Mouse (Mus musculus) bone marrow, adult 2 months (tissue): ENCODE measurements at regions not wholly inside any gene's neighbourhood (a gene's known extent, or its start where the extent isn't known, plus 50 kb on each side); places are given as distances from the start of the nearest gene placed in this dataset.

ENCODE experiments used
- H3K27ac ChIP-seq: fragments of 200-500 bp; 2 replicates; pipeline ENCODE4 v1.5.1; 2012; ENCODE audit warnings: low read depth, mild to moderate bottlenecking, control low read depth, inconsistent platforms, low read length; ENCODE audit not compliant: control insufficient read depth, poor library complexity, insufficient read depth
- H3K4me1 ChIP-seq: fragments of 200-500 bp; 2 replicates; pipeline ENCODE4 v1.6.1; 2011; ENCODE audit warnings: low read length; ENCODE audit not compliant: control insufficient read depth, insufficient read depth
- H3K4me3 ChIP-seq: fragments of 200-500 bp; replicated peaks from 2 replicates; pipeline ENCODE3; 2011; ENCODE audit warnings: mild to moderate bottlenecking, low read depth, low read length, control low read depth; ENCODE audit not compliant: control insufficient read depth
- CTCF ChIP-seq: fragments of 200-500 bp; IDR thresholded peaks from 2 replicates; pipeline ENCODE4 v1.5.1; 2011; ENCODE audit warnings: low read length, control low read depth; ENCODE audit not compliant: control insufficient read depth, insufficient read depth
- POLR2A ChIP-seq: fragments of 200-500 bp; IDR thresholded peaks from 2 replicates; pipeline ENCODE4 v1.6.1; 2011; ENCODE audit warnings: low read depth, mild to moderate bottlenecking, control low read depth, low read length, borderline replicate concordance; ENCODE audit not compliant: control insufficient read depth
- WGBS: fragments of 180-500 bp; shearing (Covaris S2); methylation state at CpG from one replicate; pipeline ENCODE4 v1.1.7; 2018; 5-methylcytosine and 5-hydroxymethylcytosine counted together

GRCm38 (mm10) chr1:61084732-61085131, 107.0 kb downstream of the Icos start:
- Histone ChIP-seq H3K27ac (no peak overlapping the region), H3K4me1 (no peaks in the 10 kb centered on the region), H3K4me3 (no peak overlapping the region)
- no peak for TF ChIP-seq POLR2A
- TF ChIP-seq CTCF: no peak

- no peak overlapping the region for H3K27ac ChIP-seq
- H3K4me3 ChIP-seq: no peak overlapping the region
- H3K4me1 ChIP-seq: no peaks in the 10 kb centered on the region
- 68% methylated on average over 5 of the region's 5 CpGs for WGBS
- TF ChIP-seq CTCF: no peak
- no peak for TF ChIP-seq POLR2A
These were observed 109.1 kb downstream of the Icos start for GRCm38 (mm10) chr1:61086811-61087210.

GRCm38 (mm10) chr1:61090801-61091200, 113.1 kb downstream of the Icos start:
- no peak for TF ChIP-seq POLR2A
- TF ChIP-seq CTCF: no peak
- Histone ChIP-seq H3K4me1 (no peaks in the 10 kb centered on the region), H3K27ac (no peak overlapping the region), H3K4me3 (no peak overlapping the region)
- 70% methylated on average over 1 of the region's 1 CpGs for WGBS

GRCm38 (mm10) chr1:61095481-61096165, 117.9 kb downstream of the Icos start:
- H3K27ac ChIP-seq: no peak overlapping the region
- H3K4me3 ChIP-seq: no peak overlapping the region
- TF ChIP-seq CTCF: no peak
- TF ChIP-seq POLR2A: no peak
- H3K4me1 ChIP-seq: no peaks in the 10 kb centered on the region

- H3K4me3 ChIP-seq: no peak overlapping the region
- 61% methylated on average over 5 of the region's 5 CpGs for WGBS
- no peak for TF ChIP-seq POLR2A
- no peak for TF ChIP-seq CTCF
- no peaks in the 10 kb centered on the region for H3K4me1 ChIP-seq
- H3K27ac ChIP-seq: no peak overlapping the region
These were observed 121.6 kb downstream of the Icos start for GRCm38 (mm10) chr1:61099341-61099740.

GRCm38 (mm10) chr1:61101679-61102078, 124.0 kb downstream of the Icos start:
- TF ChIP-seq POLR2A (no peak), CTCF (no peak)
- 41% methylated on average over 4 of the region's 4 CpGs for WGBS
- H3K27ac ChIP-seq: no peak overlapping the region
- no peak overlapping the region for H3K4me3 ChIP-seq
- no peaks in the 10 kb centered on the region for H3K4me1 ChIP-seq

- Histone ChIP-seq H3K4me3 (no peak overlapping the region), H3K27ac (no peak overlapping the region), H3K4me1 (no peaks in the 10 kb centered on the region)
- TF ChIP-seq POLR2A (no peak), CTCF (no peak)
- 42% methylated on average over 5 of the region's 5 CpGs for WGBS
These were observed 124.6 kb downstream of the Icos start for GRCm38 (mm10) chr1:61102346-61102745.

GRCm38 (mm10) chr1:61103581-61103980, 125.9 kb downstream of the Icos start:
- no peak overlapping the region for H3K4me3 ChIP-seq
- no peak overlapping the region for H3K27ac ChIP-seq
- WGBS: 87% methylated on average over 12 of the region's 12 CpGs
- TF ChIP-seq POLR2A (no peak), CTCF (no peak)
- H3K4me1 ChIP-seq: no peaks in the 10 kb centered on the region

GRCm38 (mm10) chr1:61111731-61112309, 134.1 kb downstream of the Icos start:
- no peak overlapping the region for H3K4me3 ChIP-seq
- H3K27ac ChIP-seq: no peak overlapping the region
- H3K4me1 ChIP-seq: no peaks in the 10 kb centered on the region
- TF ChIP-seq POLR2A (no peak), CTCF (no peak)
- 82% methylated on average over 13 of the region's 13 CpGs for WGBS

GRCm38 (mm10) chr1:61117535-61117934, 139.8 kb downstream of the Icos start:
- Histone ChIP-seq H3K4me1 (no peaks in the 10 kb centered on the region), H3K4me3 (no peak overlapping the region), H3K27ac (no peak overlapping the region)
- TF ChIP-seq CTCF: no peak
- no peak for TF ChIP-seq POLR2A
- 64% methylated on average over 10 of the region's 10 CpGs for WGBS
